Mouse (Mus musculus): Measurements from ENCODE around the gene Palmd. TPM values are rescaled to one million over a fixed set of nuclear protein-coding genes. Genes with fewer than 3 reads are reported as not detected.

The Palmd gene
- polyA plus RNA-seq (2012; rRNA removed), result 7.6 and 8.2 TPM in 2 replicates

DNA sequence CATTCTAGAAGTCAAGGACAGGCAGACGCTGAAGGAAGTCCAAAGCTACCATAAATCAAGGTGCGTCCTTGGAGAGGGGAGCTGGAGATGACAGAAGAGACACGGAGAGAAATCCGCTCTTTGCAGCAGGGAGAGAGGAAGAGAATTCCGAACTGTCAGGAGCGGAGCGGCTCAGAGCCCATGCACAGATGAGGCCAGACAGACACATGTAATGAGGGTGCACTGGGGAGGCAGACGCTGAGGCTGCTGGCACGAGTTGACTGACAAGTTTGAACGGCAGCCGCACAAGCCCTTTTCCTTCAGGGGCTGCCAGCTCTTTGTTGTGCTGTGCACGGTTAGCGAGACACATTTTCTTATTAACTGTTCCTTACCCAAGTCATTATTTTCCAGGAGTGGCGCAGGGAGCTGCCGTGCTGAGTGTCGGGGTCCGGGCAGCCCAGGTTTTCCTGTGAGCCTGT, at the start of gene Palmd:
Palmd (minus strand) TSS at position 448 of the 458 bp plus-strand sequence.

GRCm38 (mm10) chr3:116967967-116968366, 820 bp downstream of the Palmd start, which contains the start of gene 4930455H04Rik:
Gene 4930455H04Rik, plus strand, starts transcription at chr3:116968267.

Other genes starting within 250 kb of the Palmd start
- gene Agl, start 160.8 kb downstream of the Palmd start, polyA plus RNA-seq (2012; rRNA removed), result 13.0 and 13.3 TPM in 2 replicates
- 3.5 and 3.7 TPM in 2 replicates for gene Frrs1, start 109.5 kb downstream of the Palmd start, polyA plus RNA-seq (2012; rRNA removed)
- gene 4930455H04Rik, start 720 bp downstream of the Palmd start, polyA plus RNA-seq (2012; rRNA removed), result not detected in 2 replicates